Mouse (Mus musculus): ENCODE measurements at regions not wholly inside any gene's neighbourhood (a gene's known extent, or its start where the extent isn't known, plus 50 kb on each side); places are given as distances from the start of the nearest gene placed in this dataset.

- no peak for DNase-seq (ENCODE audit: low read depth, low spot score)
Observed at GRCm38 (mm10) chr6:99984856-99985224, 258.6 kb upstream of the Prok2 start.

- no peak for DNase-seq (ENCODE audit: low read depth, low spot score)
Observed at GRCm38 (mm10) chr6:99984057-99984855, 258.1 kb upstream of the Prok2 start.

- no peak for DNase-seq (ENCODE audit: low read depth, low spot score)
Observed at GRCm38 (mm10) chr6:99979614-99980013, 253.4 kb upstream of the Prok2 start.

- DNase-seq (ENCODE audit: low read depth, low spot score) = no peak
Observed at GRCm38 (mm10) chr6:99978164-99978746, 252.1 kb upstream of the Prok2 start.

- no peak for DNase-seq (ENCODE audit: low read depth, low spot score)
Observed at GRCm38 (mm10) chr6:99976144-99976543, 250.0 kb upstream of the Prok2 start.

GRCm38 (mm10) chr6:99975486-99975885, 249.3 kb upstream of the Prok2 start:
- DNase-seq (ENCODE audit: low read depth, low spot score) = no peak

GRCm38 (mm10) chr6:99974464-99974863, 248.3 kb upstream of the Prok2 start:
- DNase-seq (ENCODE audit: low read depth, low spot score) = no peak

- no peak for DNase-seq (ENCODE audit: low read depth, low spot score)
Observed at GRCm38 (mm10) chr6:99971376-99971775, 245.2 kb upstream of the Prok2 start.

- DNase-seq (ENCODE audit: low read depth, low spot score) = peak; percentile 68
Observed at GRCm38 (mm10) chr6:99968889-99969288, 242.7 kb upstream of the Prok2 start.

GRCm38 (mm10) chr6:99967465-99967864, 241.3 kb upstream of the Prok2 start:
- no peak for DNase-seq (ENCODE audit: low read depth, low spot score)

GRCm38 (mm10) chr6:99964540-99964939, 238.3 kb upstream of the Prok2 start:
- no peak for DNase-seq (ENCODE audit: low read depth, low spot score)

GRCm38 (mm10) chr6:99964007-99964406, 237.8 kb upstream of the Prok2 start:
- DNase-seq (ENCODE audit: low read depth, low spot score) = no peak

GRCm38 (mm10) chr6:99959371-99959770, 233.2 kb upstream of the Prok2 start:
- DNase-seq (ENCODE audit: low read depth, low spot score) = no peak

- DNase-seq (ENCODE audit: low read depth, low spot score) = no peak
Observed at GRCm38 (mm10) chr6:99954832-99955830, 228.9 kb upstream of the Prok2 start.

- no peak for DNase-seq (ENCODE audit: low read depth, low spot score)
Observed at GRCm38 (mm10) chr6:99953980-99954776, 228.0 kb upstream of the Prok2 start.

GRCm38 (mm10) chr6:99950811-99951210, 224.6 kb upstream of the Prok2 start:
- no peak for DNase-seq (ENCODE audit: low read depth, low spot score)

- no peak for DNase-seq (ENCODE audit: low read depth, low spot score)
Observed at GRCm38 (mm10) chr6:99946917-99947316, 220.7 kb upstream of the Prok2 start.

- DNase-seq (ENCODE audit: low read depth, low spot score) = no peak
Observed at GRCm38 (mm10) chr6:99946481-99946880, 220.3 kb upstream of the Prok2 start.

GRCm38 (mm10) chr6:99945691-99946090, 219.5 kb upstream of the Prok2 start:
- no peak for DNase-seq (ENCODE audit: low read depth, low spot score)

- no peak for DNase-seq (ENCODE audit: low read depth, low spot score)
Observed at GRCm38 (mm10) chr6:99942958-99943357, 216.8 kb upstream of the Prok2 start.

- no peak for DNase-seq (ENCODE audit: low read depth, low spot score)
Observed at GRCm38 (mm10) chr6:99940118-99940517, 213.9 kb upstream of the Prok2 start.
